Mouse (Mus musculus) stomach, embryonic 14.5 days (tissue): ENCODE results near the gene Ctu2. TPM values are rescaled to one million over a fixed set of nuclear protein-coding genes. Genes with fewer than 3 reads are reported as not detected.
A peak's percentile ranks its signal among the peaks of the same experiment; 100 is the strongest.

Experiments
- ATAC-seq: fragments of 200-750 bp; cut with Nextera tagmentation; 2 replicates; pipeline ENCODE4 v1.8.0; 2017; ENCODE audit warnings: low read depth, moderate TSS enrichment; ENCODE audit not compliant: insufficient number of reproducible peaks, insufficient read depth, low FRiP score
- H3K27ac ChIP-seq: fragments of 300-500 bp; sonication (generic); 2 replicates; pipeline ENCODE4 v1.5.1; 2014; ENCODE audit warnings: mild to moderate bottlenecking, low read length, moderate library complexity, mixed read lengths
- H3K27me3 ChIP-seq: fragments of 300-500 bp; sonication (generic); 2 replicates; pipeline ENCODE4 v1.6.1; 2014; ENCODE audit warnings: low read length, control low read depth, mixed read lengths; ENCODE audit not compliant: control insufficient read depth, insufficient read depth
- H3K36me3 ChIP-seq: fragments of 300-500 bp; sonication (generic); 2 replicates; pipeline ENCODE4 v1.6.1; 2014; ENCODE audit warnings: mild to moderate bottlenecking, control low read depth, low read length, moderate library complexity, mixed read lengths; ENCODE audit not compliant: control insufficient read depth, insufficient read depth
- H3K4me1 ChIP-seq: fragments of 300-500 bp; sonication (generic); 2 replicates; pipeline ENCODE4 v1.6.1; 2014; ENCODE audit warnings: low read length, control low read depth, mixed read lengths; ENCODE audit not compliant: control insufficient read depth, insufficient read depth
- H3K4me2 ChIP-seq: fragments of 300-500 bp; sonication (generic); replicated peaks from 2 replicates; pipeline ENCODE4 v1.6.1; 2014; ENCODE audit warnings: low read depth, low read length, control low read depth
- H3K4me3 ChIP-seq: fragments of 300-500 bp; sonication (generic); 2 replicates; pipeline ENCODE4 v1.5.1; 2014; ENCODE audit warnings: low read depth, low read length, control low read depth
- H3K9ac ChIP-seq: fragments of 300-500 bp; sonication (generic); replicated peaks from 2 replicates; pipeline ENCODE4 v1.6.1; 2014; ENCODE audit warnings: low read depth, mild to moderate bottlenecking, control low read depth, low read length, moderate library complexity, mixed read lengths
- H3K9me3 ChIP-seq: fragments of 300-500 bp; sonication (generic); 2 replicates; pipeline ENCODE4 v1.6.1; 2016; ENCODE audit warnings: low read depth, low read length, control low read depth; ENCODE audit not compliant: control insufficient read depth
- WGBS: fragments of 180-500 bp; shearing (Covaris S2); extraction: QIAGEN DNeasy Blood & Tissue Kit; methylation state at CpG from one replicate; pipeline ENCODE4 v1.1.7; 2014; 5-methylcytosine and 5-hydroxymethylcytosine counted together
- polyA plus RNA-seq: library from polyadenylated mRNA; unstranded; fragments of >200 nt; fragmentation: Nextera tagmentation; extraction: Ambion mirVana; gene quantifications from 2 replicates; pipeline ENCODE4 v1.2.1, GENCODE M21; 2014

Gene Ctu2
- polyA plus RNA-seq, 1 experiment from 2014 or later, result 54.0 TPM

DNA sequence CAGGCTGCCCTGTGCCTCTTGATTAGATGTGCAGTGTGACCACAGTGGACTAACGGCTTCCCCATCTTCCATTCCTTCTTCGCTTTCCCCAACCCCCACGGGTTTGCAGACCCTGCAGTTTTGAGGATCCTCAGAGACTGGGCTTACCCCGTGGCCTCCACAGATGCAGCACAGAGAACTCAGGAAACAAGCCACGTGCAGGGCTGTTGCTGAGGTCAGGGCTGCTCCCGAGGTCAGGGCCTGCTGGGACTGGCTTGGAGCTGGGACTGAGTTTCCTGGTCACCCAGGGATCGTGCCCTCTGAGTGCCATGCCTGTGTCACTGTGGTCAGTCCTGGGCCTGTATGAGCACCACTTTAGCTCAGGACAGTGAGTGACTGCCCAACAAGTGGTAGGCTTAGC lies 11.0 kb upstream of the Ctu2 start:
- H3K9ac ChIP-seq, result no peak overlapping the region
- peaks cover 28% of the 10 kb centered on the region for H3K36me3 ChIP-seq
- H3K4me3 ChIP-seq, result no peak overlapping the region
- H3K4me2 ChIP-seq, result no peak overlapping the region
- no peaks in the 10 kb centered on the region for H3K9me3 ChIP-seq
- 67% methylated on average over 7 of the region's 7 CpGs for WGBS
- no peak for ATAC-seq
- no peak overlapping the region for H3K27ac ChIP-seq
- peaks cover 10% of the 10 kb centered on the region for H3K27me3 ChIP-seq
- peaks cover 10% of the 10 kb centered on the region; the same call in 1 of the 2 replicates for H3K4me1 ChIP-seq

DNA sequence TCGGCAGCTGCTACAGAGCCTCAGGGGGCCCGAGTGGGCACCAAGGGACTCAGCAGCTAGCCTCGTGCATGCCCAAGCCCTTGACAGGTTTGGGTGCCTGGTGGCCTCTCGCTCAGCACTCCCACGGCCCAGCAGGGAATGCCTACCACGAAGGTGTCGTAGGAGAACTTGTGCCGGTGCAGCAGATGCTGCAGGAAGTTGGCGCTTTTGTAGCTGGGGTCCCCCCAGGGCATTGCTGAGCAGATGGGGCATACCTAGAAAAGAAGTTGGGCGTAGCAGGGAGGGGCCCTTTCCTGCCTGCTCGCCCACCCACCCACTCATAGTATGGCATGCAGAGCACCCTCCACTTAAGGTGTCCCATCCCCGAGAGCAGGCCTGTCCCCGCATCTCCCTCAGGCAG lies 8.1 kb upstream of the Ctu2 start:
- Histone ChIP-seq H3K4me3 (no peak overlapping the region), H3K36me3 (peaks cover 34% of the 10 kb centered on the region), H3K4me1 (no peaks in the 10 kb centered on the region), H3K9ac (no peak overlapping the region), H3K27ac (no peak overlapping the region), H3K4me2 (no peak overlapping the region), H3K27me3 (no peaks in the 10 kb centered on the region), H3K9me3 (no peaks in the 10 kb centered on the region)
- no peak for ATAC-seq
- WGBS, result 89% methylated on average over 13 of the region's 13 CpGs

DNA sequence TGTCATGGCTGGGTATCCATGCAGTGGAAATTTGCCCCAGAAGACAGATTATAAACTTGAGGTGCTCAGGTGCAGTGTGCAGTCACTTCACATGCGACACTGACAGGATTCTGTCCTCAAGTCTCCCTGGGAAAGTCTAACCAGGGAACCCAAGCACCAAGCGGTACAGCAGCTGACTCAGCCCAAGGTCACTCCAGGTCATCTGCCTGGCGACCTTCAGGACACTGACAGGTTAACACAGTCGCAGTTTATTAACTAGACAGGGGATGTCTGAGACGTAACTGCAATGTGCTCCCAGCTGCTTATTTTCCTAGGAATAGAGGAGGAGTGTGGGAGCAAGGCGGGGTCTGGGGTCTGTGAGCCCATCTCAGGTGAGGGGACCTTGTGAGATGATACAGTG lies 6.5 kb upstream of the Ctu2 start:
- Histone ChIP-seq H3K36me3 (peaks cover 39% of the 10 kb centered on the region), H3K4me1 (no peaks in the 10 kb centered on the region), H3K4me3 (no peak overlapping the region), H3K9ac (no peak overlapping the region), H3K4me2 (no peak overlapping the region), H3K27ac (no peak overlapping the region), H3K27me3 (no peaks in the 10 kb centered on the region), H3K9me3 (no peaks in the 10 kb centered on the region)
- 80% methylated on average over 6 of the region's 6 CpGs for WGBS
- no peak for ATAC-seq

DNA sequence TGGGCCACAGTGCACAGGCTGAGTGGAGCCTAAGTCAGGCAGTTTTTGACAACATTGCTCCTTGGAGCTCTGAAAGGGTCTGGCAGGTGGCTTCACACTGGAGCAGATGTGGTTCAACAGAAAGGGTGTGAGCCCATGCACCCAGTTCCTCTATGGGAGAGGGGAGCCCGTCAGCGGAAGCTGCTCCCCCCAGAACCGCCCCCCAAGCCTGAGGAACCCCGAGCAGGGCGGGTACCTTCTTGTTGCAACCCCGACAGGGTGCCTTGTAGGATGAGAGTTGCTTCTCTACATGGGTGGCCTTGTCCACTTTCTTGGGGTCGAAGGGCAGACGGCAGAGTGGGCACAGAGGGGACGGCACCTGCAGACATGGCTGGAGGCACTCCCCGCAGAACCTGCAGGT lies 6.0 kb upstream of the Ctu2 start:
- Histone ChIP-seq H3K4me1 (peaks cover 3% of the 10 kb centered on the region; the same call in 1 of the 2 replicates), H3K27ac (no peak overlapping the region), H3K36me3 (peaks cover 39% of the 10 kb centered on the region), H3K4me2 (no peak overlapping the region), H3K9ac (no peak overlapping the region), H3K9me3 (no peaks in the 10 kb centered on the region), H3K27me3 (no peaks in the 10 kb centered on the region), H3K4me3 (no peak overlapping the region)
- 82% methylated on average over 10 of the region's 10 CpGs for WGBS
- ATAC-seq, result no peak

DNA sequence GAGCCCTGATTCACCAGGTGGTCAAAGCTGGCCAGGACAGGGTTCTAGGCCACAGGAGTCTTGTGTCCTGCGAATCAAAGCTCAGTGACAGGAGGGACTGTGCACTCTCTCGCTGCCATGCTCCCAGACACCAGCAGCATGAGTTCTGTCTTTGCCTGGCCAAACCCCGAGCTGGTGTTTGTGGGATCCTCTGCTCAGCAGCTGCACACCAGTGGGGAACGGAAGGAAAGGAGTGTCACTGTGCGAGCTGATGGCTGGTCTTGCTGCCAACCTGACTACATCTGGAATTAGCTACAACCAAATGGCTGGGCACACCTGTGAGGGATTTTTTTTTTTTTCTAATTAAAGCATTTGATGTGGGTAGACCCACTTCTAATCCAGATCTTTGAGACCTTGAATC lies 5.3 kb upstream of the Ctu2 start:
- Histone ChIP-seq H3K27me3 (no peaks in the 10 kb centered on the region), H3K27ac (no peak overlapping the region), H3K4me1 (peaks cover 3% of the 10 kb centered on the region; the same call in 1 of the 2 replicates), H3K36me3 (peaks cover 36% of the 10 kb centered on the region), H3K9me3 (no peaks in the 10 kb centered on the region), H3K4me3 (no peak overlapping the region), H3K4me2 (no peak overlapping the region), H3K9ac (no peak overlapping the region)
- ATAC-seq, result no peak
- WGBS, result 87% methylated on average over 5 of the region's 5 CpGs

DNA sequence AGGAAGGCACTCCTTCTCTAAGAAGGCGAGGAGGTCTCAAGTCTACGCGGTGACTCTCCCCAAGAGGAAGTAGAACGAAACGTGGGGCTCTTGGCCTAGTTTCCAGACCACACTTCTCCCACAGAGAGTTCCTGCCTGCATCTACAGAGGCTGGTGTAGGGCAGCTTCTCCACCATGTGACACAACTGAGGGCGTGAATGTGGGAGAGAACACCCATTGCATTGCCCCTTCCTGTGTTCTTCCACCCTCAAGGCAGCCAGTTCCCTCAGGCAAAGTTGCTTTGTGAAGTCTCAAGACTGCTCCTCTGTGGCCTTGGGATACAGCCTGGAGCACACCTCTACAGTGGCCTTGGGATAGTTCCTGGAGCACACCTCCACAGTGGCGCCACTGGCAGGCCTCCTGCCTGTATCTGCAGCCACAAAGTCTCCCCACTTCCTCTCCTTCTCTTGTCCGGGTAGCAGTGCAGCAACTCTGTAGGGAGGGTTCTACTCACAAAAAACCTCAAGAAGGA lies 2.0 kb upstream of the Ctu2 start:
- no peak overlapping the region for H3K4me3 ChIP-seq

DNA sequence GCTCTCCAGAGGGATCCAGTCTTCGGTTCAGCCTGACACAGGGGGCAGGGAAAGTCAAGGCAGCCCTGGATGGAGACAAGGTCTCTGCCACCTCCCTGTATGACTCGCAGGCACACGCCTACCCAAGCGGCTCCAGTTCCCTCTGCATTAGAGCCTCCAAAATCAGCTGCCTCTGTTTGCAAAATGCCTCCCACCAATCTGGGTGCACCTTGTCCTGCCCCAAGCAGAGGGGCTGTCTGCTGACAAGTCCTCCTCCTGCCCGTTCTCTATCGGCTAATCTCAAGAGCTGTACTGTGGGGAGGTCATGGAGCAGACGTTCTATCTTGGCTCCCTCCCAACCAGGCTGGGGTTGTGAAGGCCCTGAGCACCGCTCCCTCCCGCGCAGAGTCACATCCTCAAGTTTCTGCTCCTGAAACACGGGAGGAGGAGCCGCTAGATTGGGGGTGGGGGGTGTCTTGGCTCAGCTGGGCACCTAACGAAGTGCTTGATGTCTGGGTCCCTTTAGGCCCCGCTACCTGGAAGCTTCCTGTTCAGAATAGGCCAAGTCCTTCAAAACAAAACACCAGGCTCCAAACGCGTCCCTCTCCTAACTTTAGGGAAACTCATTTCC lies 887 bp upstream of the Ctu2 start:
- H3K4me2 ChIP-seq, result peak overlapping the region; percentile 83
- no peaks in the 10 kb centered on the region for H3K9me3 ChIP-seq
- no peaks in the 10 kb centered on the region for H3K27me3 ChIP-seq
- peak overlapping the region; percentile 8; the same call in 1 of the 2 replicates for H3K27ac ChIP-seq
- H3K36me3 ChIP-seq, result peaks cover 19% of the 10 kb centered on the region
- no peak for ATAC-seq
- H3K4me1 ChIP-seq, result peaks cover 9% of the 10 kb centered on the region
- H3K9ac ChIP-seq, result peak overlapping the region; percentile 58
- H3K4me3 ChIP-seq, result peak overlapping the region; percentile 59
- 8% methylated on average over 16 of the region's 16 CpGs for WGBS

More for the DNA sequence above, 2.0 kb upstream of the Ctu2 start:
- Histone ChIP-seq H3K4me2 (no peak overlapping the region), H3K9ac (no peak overlapping the region), H3K36me3 (peaks cover 13% of the 10 kb centered on the region), H3K27me3 (no peaks in the 10 kb centered on the region), H3K27ac (no peak overlapping the region), H3K9me3 (no peaks in the 10 kb centered on the region), H3K4me1 (peaks cover 9% of the 10 kb centered on the region)
- WGBS, result 90% methylated on average over 8 of the region's 8 CpGs
- ATAC-seq, result no peak

DNA sequence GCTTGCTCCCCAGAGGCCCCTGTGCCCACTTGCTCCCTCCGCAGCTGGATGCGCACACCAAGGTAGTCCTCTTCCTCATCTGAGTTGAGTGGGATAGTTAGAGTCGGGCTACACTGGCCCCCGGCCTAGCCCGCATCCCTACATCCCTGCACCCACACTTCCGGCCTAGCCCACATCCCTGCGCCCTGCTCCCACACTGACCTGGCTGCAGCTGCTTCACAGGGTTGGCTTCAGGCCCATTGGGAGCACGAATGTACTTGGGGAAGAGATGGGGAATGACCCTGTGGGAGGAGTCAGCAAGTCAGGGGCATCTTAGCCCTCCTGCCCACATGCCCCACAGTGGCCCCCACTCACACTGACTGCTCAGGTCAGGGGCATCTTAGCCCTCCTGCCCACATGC lies 6.5 kb downstream of the Ctu2 start:
- Histone ChIP-seq H3K4me1 (no peaks in the 10 kb centered on the region), H3K27ac (no peak overlapping the region), H3K9me3 (no peaks in the 10 kb centered on the region), H3K36me3 (peaks cover 72% of the 10 kb centered on the region), H3K4me3 (no peak overlapping the region), H3K27me3 (no peaks in the 10 kb centered on the region), H3K4me2 (no peak overlapping the region), H3K9ac (no peak overlapping the region)
- ATAC-seq, result no peak
- WGBS, result 93% methylated on average over 8 of the region's 8 CpGs

DNA sequence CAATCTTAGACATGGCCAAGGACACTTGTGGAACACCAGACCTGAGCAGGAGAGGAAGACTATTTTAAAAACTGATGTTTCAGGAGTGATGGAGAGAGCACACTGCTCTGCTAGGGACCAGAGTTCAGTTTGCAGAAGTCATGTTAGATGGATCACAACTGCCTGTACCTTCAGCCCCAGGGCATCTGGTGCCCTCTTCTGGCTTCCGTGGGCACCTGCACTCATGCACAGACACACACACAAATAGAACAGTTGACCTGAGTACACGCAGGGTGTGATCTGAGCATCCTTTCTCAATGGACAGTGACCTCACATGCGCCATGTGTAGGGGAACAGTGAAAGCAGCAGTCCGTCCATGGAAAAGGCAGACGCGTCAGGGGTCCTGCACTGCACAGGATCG lies 7.9 kb downstream of the Ctu2 start:
- WGBS, result 93% methylated on average over 7 of the region's 7 CpGs
- H3K27ac ChIP-seq, result no peak overlapping the region
- H3K27me3 ChIP-seq, result no peaks in the 10 kb centered on the region
- peaks cover 71% of the 10 kb centered on the region for H3K36me3 ChIP-seq
- H3K9ac ChIP-seq, result no peak overlapping the region
- H3K9me3 ChIP-seq, result no peaks in the 10 kb centered on the region
- no peak for ATAC-seq
- H3K4me2 ChIP-seq, result no peak overlapping the region
- H3K4me1 ChIP-seq, result no peaks in the 10 kb centered on the region
- no peak overlapping the region for H3K4me3 ChIP-seq
